Mouse (Mus musculus) layer of hippocampus, adult 9-11 months (tissue): ENCODE measurements at regions not wholly inside any gene's neighbourhood (a gene's known extent, or its start where the extent isn't known, plus 50 kb on each side); places are given as distances from the start of the nearest gene placed in this dataset.

Experiments
- DNase-seq: peaks from one replicate; pipeline ENCODE4 v3.0.0; 2022

DNA sequence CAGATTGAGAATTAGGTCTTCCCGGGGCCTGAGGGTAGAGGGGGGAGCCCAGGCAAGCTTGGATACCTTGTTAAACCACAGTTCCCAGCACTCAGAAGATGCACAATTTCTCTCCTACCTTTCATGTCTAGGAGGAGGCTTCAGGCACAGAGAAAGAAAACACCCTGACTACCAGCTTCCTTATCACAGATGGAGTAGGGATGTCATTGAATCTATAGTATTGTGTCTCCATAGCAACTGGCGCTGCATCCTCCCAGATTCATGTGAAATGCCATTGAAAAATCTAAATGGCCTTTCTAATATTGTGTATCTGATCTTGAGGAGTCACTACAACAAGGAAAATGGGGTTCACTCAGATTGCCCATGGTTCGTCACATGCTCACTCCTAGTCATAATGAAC lies 88.8 kb upstream of the Zkscan2 start:
- no peak for DNase-seq

DNA sequence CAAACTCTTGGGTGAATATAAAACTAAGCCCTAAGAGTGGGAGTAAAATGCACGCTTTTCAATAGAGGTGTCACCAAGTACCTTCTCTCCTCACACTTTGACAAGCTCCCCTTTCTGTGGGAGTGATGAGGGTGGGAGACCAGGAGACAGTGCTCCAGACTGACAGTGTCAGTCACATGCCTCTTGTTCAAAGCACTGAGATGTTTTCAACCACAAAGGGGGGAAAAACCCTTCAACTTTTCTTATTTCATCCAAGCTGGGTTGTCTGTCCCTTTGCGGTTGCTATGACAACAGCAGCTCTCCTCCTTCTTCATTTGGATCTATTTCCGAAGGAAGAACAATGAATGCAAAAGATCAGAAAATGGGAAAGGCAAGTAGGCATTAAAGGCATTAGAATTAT lies 73.5 kb upstream of the Zkscan2 start:
- DNase-seq, result peak; percentile 43

- DNase-seq, result no peak
These were observed 72.2 kb upstream of the Zkscan2 start for GRCm38 (mm10) chr7:123572376-123572990.

- DNase-seq, result no peak
These were observed 66.0 kb upstream of the Zkscan2 start for GRCm38 (mm10) chr7:123566264-123566663.

DNA sequence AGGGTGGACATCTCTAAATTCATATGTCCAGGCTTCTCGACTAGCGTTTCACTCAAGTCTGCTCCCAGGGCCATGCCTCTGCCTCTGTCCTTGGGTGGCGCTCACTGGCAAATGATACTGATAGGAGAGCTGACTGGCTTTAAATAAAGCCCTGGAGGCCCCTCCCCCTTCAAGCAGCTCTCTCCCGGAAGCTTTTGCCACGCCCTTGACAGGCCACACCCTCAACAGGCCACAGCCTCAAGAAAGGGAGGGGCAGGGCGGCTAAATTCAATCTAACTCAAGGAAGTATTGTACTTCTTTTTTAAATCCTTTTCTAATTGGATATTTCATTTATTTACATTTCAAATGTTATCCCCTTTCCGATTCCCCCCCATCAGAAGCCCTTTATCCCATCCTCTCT lies 59.3 kb upstream of the Zkscan2 start:
- no peak for DNase-seq
